Mouse (Mus musculus) neural tube, embryonic 11.5 days (tissue): ENCODE measurements around the gene Ldb3. TPM values are rescaled to one million over a fixed set of nuclear protein-coding genes. Genes with fewer than 3 reads are reported as not detected.

ENCODE experiments used
- ATAC-seq: fragments of 200-750 bp; cut with Nextera tagmentation; 2 replicates; pipeline ENCODE4 v1.8.0; 2017; ENCODE audit warnings: moderate number of reproducible peaks, mild to moderate bottlenecking, moderate TSS enrichment, moderate library complexity; ENCODE audit not compliant: insufficient read depth, low FRiP score, low TSS enrichment
- DNase-seq: peaks from one replicate; pipeline ENCODE4 v3.0.0-alpha.2; 2015; ENCODE audit warnings: low spot score
- H3K27ac ChIP-seq: fragments of 300-500 bp; sonication (generic); 2 replicates; pipeline ENCODE4 v1.5.1; 2014; ENCODE audit warnings: low read depth, mild to moderate bottlenecking, low read length
- H3K27me3 ChIP-seq: fragments of 300-500 bp; sonication (generic); 2 replicates; pipeline ENCODE4 v1.6.1; 2014; ENCODE audit warnings: mild to moderate bottlenecking, low read length, mixed read lengths; ENCODE audit not compliant: control insufficient read depth, insufficient read depth
- H3K36me3 ChIP-seq: fragments of 300-500 bp; sonication (generic); 2 replicates; pipeline ENCODE4 v1.6.1; 2014; ENCODE audit warnings: mild to moderate bottlenecking, low read length, moderate library complexity, mixed read lengths; ENCODE audit not compliant: control insufficient read depth, insufficient read depth
- H3K4me1 ChIP-seq: fragments of 300-500 bp; sonication (generic); 2 replicates; pipeline ENCODE4 v1.6.1; 2014; ENCODE audit warnings: low read length, mixed read lengths; ENCODE audit not compliant: control insufficient read depth, insufficient read depth
- H3K4me2 ChIP-seq: fragments of 300-500 bp; sonication (generic); 2 replicates; pipeline ENCODE4 v1.6.1; 2014; ENCODE audit warnings: low read depth, mild to moderate bottlenecking, moderate library complexity
- H3K4me3 ChIP-seq: fragments of 300-500 bp; sonication (generic); 2 replicates; pipeline ENCODE4 v1.5.1; 2014; ENCODE audit warnings: low read depth, low read length
- H3K9ac ChIP-seq: fragments of 300-500 bp; sonication (generic); 2 replicates; pipeline ENCODE4 v1.6.1; 2014; ENCODE audit warnings: mild to moderate bottlenecking, low read length
- H3K9me3 ChIP-seq: fragments of 300-500 bp; sonication (generic); 2 replicates; pipeline ENCODE4 v1.6.1; 2016; ENCODE audit warnings: low read length; ENCODE audit not compliant: control insufficient read depth
- WGBS: fragments of 180-500 bp; shearing (Covaris S2); extraction: QIAGEN DNeasy Blood & Tissue Kit; methylation state at CpG from one replicate; pipeline ENCODE4 v1.1.7; 2014; 5-methylcytosine and 5-hydroxymethylcytosine counted together
- polyA plus RNA-seq: library from polyadenylated mRNA; unstranded; fragments of >200 nt; fragmentation: Nextera tagmentation; extraction: Ambion mirVana; gene quantifications from 2 replicates; pipeline ENCODE4 v1.2.1, GENCODE M21; 2014

Gene Ldb3
- 2.4 and 2.5 TPM in 2 replicates for polyA plus RNA-seq

DNA sequence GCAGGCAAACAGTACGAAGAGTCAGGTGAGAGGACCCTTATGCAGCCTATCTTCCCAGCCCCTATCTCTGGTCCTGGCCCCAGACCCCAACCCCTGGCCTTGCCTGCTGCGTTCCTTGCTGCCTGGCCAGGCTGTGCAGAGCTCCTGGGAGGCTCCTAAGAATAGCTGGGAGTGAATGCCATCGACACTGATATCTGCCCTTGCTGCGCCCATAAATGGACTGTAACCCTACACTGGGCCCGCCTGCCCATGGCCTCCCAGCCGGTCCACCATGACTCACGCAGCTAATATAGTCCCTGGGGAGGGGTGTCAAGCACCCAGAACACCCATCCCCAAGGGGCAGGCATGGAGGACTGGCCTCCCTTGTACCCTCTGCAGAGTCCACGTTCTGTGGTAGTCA lies at the start of gene Ldb3:
Gene Ldb3 (minus strand): TSS at position 185 of the 400 bp plus-strand sequence.
- H3K27ac ChIP-seq = no peak within 1 kb of the TSS
- DNase-seq = no peak
- H3K27me3 ChIP-seq = no peaks in the 10 kb centered on the region
- H3K36me3 ChIP-seq = no peaks in the 10 kb centered on the region; the same call in 1 of the 2 replicates
- no peaks in the 10 kb centered on the region for H3K9me3 ChIP-seq
- WGBS = 69% methylated on average over 8 of the region's 8 CpGs
- no peak within 1 kb of the TSS for H3K9ac ChIP-seq
- no peak within 1 kb of the TSS for H3K4me2 ChIP-seq
- H3K4me3 ChIP-seq = no peak within 1 kb of the TSS
- no peak for ATAC-seq
- no peaks in the 10 kb centered on the region for H3K4me1 ChIP-seq

GRCm38 (mm10) chr14:34635721-34636120 lies 47.2 kb upstream of the Ldb3 start:
- no peak for DNase-seq
- Histone ChIP-seq H3K4me3 (no peak overlapping the region), H3K36me3 (no peaks in the 10 kb centered on the region), H3K27me3 (no peaks in the 10 kb centered on the region), H3K4me2 (no peak overlapping the region), H3K4me1 (no peaks in the 10 kb centered on the region), H3K9me3 (no peaks in the 10 kb centered on the region), H3K9ac (no peak overlapping the region), H3K27ac (no peak overlapping the region)
- 91% methylated on average over 6 of the region's 6 CpGs for WGBS
- ATAC-seq = no peak

GRCm38 (mm10) chr14:34635192-34635591 lies 46.7 kb upstream of the Ldb3 start:
- H3K4me2 ChIP-seq = no peak overlapping the region
- no peaks in the 10 kb centered on the region for H3K27me3 ChIP-seq
- no peaks in the 10 kb centered on the region for H3K36me3 ChIP-seq
- WGBS = 34% methylated on average over 7 of the region's 7 CpGs
- ATAC-seq = no peak
- no peak overlapping the region for H3K4me3 ChIP-seq
- H3K9me3 ChIP-seq = no peaks in the 10 kb centered on the region
- no peak overlapping the region for H3K9ac ChIP-seq
- H3K4me1 ChIP-seq = no peaks in the 10 kb centered on the region
- no peak overlapping the region for H3K27ac ChIP-seq
- DNase-seq = no peak

GRCm38 (mm10) chr14:34632722-34633448 lies 44.4 kb upstream of the Ldb3 start:
- no peak for DNase-seq
- Histone ChIP-seq H3K9ac (no peak overlapping the region), H3K9me3 (no peaks in the 10 kb centered on the region), H3K4me3 (no peak overlapping the region), H3K27me3 (no peaks in the 10 kb centered on the region), H3K4me1 (no peaks in the 10 kb centered on the region), H3K27ac (no peak overlapping the region), H3K36me3 (no peaks in the 10 kb centered on the region), H3K4me2 (no peak overlapping the region)
- ATAC-seq = no peak
- 81% methylated on average over 10 of the region's 10 CpGs for WGBS

- DNase-seq (no peak), ATAC-seq (no peak)
- WGBS = 92% methylated on average over 7 of the region's 7 CpGs
- no peaks in the 10 kb centered on the region for H3K27me3 ChIP-seq
- no peaks in the 10 kb centered on the region for H3K9me3 ChIP-seq
- H3K9ac ChIP-seq = no peak overlapping the region
- no peaks in the 10 kb centered on the region for H3K36me3 ChIP-seq
- H3K4me2 ChIP-seq = no peak overlapping the region
- no peak overlapping the region for H3K4me3 ChIP-seq
- H3K4me1 ChIP-seq = no peaks in the 10 kb centered on the region
- no peak overlapping the region for H3K27ac ChIP-seq
Measured at GRCm38 (mm10) chr14:34626824-34627223, 38.3 kb upstream of the Ldb3 start.

- Histone ChIP-seq H3K4me2 (no peak overlapping the region), H3K4me1 (no peaks in the 10 kb centered on the region), H3K36me3 (no peaks in the 10 kb centered on the region), H3K9ac (no peak overlapping the region), H3K27ac (no peak overlapping the region), H3K4me3 (no peak overlapping the region), H3K9me3 (no peaks in the 10 kb centered on the region), H3K27me3 (no peaks in the 10 kb centered on the region)
- no peak for ATAC-seq
- DNase-seq = no peak
- WGBS = 80% methylated on average over 16 of the region's 16 CpGs
Measured at GRCm38 (mm10) chr14:34623531-34624210, 35.2 kb upstream of the Ldb3 start.

GRCm38 (mm10) chr14:34623074-34623473 lies 34.6 kb upstream of the Ldb3 start:
- ATAC-seq (no peak), DNase-seq (no peak)
- Histone ChIP-seq H3K27ac (no peak overlapping the region), H3K9me3 (no peaks in the 10 kb centered on the region), H3K9ac (no peak overlapping the region), H3K36me3 (no peaks in the 10 kb centered on the region), H3K4me2 (no peak overlapping the region), H3K4me1 (no peaks in the 10 kb centered on the region), H3K27me3 (no peaks in the 10 kb centered on the region), H3K4me3 (no peak overlapping the region)
- WGBS = 86% methylated on average over 5 of the region's 5 CpGs

DNA sequence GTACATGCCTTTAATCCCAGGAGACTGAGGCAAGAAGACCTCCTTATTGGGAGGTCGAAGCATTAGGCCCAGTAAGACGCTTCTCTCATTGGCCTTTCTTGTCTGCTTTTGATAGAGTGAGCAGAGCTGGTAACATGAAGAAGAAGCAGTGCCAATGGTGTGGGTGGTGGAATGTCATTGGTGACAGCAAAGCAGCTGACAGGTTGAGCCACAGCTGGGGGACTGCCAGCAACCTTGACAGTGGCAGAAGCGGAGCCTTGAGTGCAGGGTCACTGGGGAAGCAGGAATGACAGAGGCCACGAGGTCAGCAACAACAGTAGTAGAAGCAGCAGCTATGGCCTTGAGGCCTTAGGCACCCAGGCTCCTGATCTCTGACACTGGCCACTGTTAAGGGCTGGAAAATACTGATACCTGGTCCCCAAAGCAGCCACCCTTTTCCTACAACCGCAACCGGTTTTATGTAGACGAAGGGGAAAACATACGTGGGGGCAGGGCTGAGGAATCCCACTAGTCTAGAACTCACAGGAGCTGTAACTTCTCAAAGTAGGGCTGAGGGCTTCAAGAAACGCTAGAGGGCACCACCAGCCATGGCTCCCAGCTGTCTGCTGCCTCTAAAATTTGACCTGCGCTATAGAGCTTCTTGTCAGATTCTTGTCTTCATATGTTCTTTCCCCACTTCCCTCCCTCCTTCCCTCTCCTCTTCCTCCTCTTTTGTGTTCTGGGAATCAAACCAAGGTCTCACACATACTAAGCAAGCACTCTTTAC lies 32.3 kb upstream of the Ldb3 start:
- H3K9ac ChIP-seq = no peak overlapping the region
- DNase-seq = peak; percentile 35
- WGBS = 38% methylated on average over 10 of the region's 10 CpGs
- ATAC-seq = no peak
- no peak overlapping the region for H3K4me2 ChIP-seq
- no peaks in the 10 kb centered on the region for H3K9me3 ChIP-seq
- peaks cover under 1% of the 10 kb centered on the region; the same call in 1 of the 2 replicates for H3K27me3 ChIP-seq
- H3K27ac ChIP-seq = no peak overlapping the region
- no peaks in the 10 kb centered on the region for H3K36me3 ChIP-seq
- no peaks in the 10 kb centered on the region for H3K4me1 ChIP-seq
- H3K4me3 ChIP-seq = no peak overlapping the region
